Mouse (Mus musculus): Measurements from ENCODE around the gene Iqub. TPM values are rescaled to one million over a fixed set of nuclear protein-coding genes. Genes with fewer than 3 reads are reported as not detected.

Gene Iqub
- polyA plus RNA-seq, 1 experiment from 2014 or later = not detected

- H3K27ac ChIP-seq = no peak overlapping the region
- H3K4me1 ChIP-seq (replicated peaks) = no peaks in the 10 kb centered on the region
- H3K4me2 ChIP-seq (replicated peaks) = no peak overlapping the region
- no peak overlapping the region for H3K4me3 ChIP-seq (replicated peaks)
- no peaks in the 10 kb centered on the region for H3K27me3 ChIP-seq (replicated peaks)
- H3K36me3 ChIP-seq = no peaks in the 10 kb centered on the region
- 74% methylated on average over 22 of the region's 22 CpGs for WGBS
- no peaks in the 10 kb centered on the region for H3K9me3 ChIP-seq
- no peak overlapping the region for H3K9ac ChIP-seq
- no peak for ATAC-seq
Observed at GRCm38 (mm10) chr6:24451026-24451821, 63.6 kb downstream of the Iqub start.

DNA sequence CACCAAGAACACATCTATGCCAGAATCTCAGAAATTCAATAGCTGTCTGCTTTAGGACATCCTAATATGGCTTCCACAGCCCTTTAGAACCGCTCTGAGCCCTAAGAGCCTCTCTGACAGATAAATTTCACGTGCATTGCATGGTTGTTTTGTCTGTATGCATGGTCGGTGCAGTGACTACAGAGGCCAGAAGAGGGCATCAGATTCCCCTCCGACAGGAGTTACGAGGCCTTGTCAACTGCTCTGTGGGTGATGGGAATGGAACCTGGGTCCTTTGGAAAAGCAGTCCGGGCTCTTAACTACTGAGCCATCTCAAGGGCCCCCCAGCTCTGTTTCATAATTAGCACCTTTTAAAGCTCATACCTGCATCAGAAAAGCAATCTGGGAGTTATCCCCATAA is 64.6 kb downstream of the Iqub start:
- ATAC-seq = no peak
- no peak overlapping the region for H3K27ac ChIP-seq
- H3K4me2 ChIP-seq (replicated peaks) = no peak overlapping the region
- WGBS = 88% methylated on average over 6 of the region's 6 CpGs
- H3K4me1 ChIP-seq (replicated peaks) = no peaks in the 10 kb centered on the region
- no peak overlapping the region for H3K4me3 ChIP-seq (replicated peaks)
- no peaks in the 10 kb centered on the region for H3K9me3 ChIP-seq
- H3K9ac ChIP-seq = no peak overlapping the region
- no peaks in the 10 kb centered on the region for H3K36me3 ChIP-seq
- H3K27me3 ChIP-seq (replicated peaks) = no peaks in the 10 kb centered on the region

DNA sequence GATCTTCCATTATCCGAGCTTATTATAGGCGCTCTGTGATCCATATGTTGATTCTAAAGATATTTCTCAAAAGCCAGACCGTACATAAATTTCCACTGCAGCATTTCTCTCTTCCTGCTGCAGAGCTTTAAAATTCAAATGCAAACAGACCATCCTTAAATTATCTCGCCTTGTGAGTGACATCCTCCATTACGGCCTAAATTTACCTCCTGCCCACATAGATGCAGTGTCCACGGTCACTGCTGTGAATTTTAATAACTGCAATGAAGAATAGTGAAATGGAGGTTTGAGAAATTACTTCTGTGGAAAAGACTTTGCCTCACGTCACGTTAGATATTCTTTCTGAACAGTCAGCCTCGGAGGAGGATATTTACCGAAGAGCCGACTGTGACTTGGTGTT is 98.8 kb downstream of the Iqub start:
- WGBS = 81% methylated on average over 11 of the region's 11 CpGs

DNA sequence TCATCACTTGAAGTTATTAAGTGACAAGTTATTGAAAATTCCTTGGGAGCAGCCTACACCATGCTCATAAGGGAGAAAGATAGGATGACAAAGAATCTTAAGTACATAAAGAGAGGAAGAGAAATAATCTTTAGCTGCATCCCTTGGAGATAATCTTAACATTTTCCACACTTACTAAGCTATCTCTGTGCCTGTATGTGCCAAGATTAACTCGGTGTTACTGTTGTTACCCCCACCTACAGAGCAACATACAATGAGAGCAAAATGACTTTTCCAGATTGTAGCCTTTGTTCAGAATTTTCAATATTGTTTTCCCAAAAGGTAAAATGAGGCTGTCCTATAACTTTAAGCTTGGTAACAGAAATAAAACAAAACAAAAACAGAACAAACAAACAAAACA is 99.4 kb downstream of the Iqub start:
- H3K9me3 ChIP-seq = no peaks in the 10 kb centered on the region
- H3K4me3 ChIP-seq (replicated peaks) = no peak overlapping the region
- WGBS = 92% methylated on average over 1 of the region's 1 CpGs
- H3K4me2 ChIP-seq (replicated peaks) = no peak overlapping the region
- no peak overlapping the region for H3K9ac ChIP-seq
- H3K27ac ChIP-seq = no peak overlapping the region
- ATAC-seq = no peak
- no peaks in the 10 kb centered on the region for H3K36me3 ChIP-seq
- no peaks in the 10 kb centered on the region for H3K27me3 ChIP-seq (replicated peaks)
- no peaks in the 10 kb centered on the region for H3K4me1 ChIP-seq (replicated peaks)

More for the DNA sequence above, 98.8 kb downstream of the Iqub start:
- Histone ChIP-seq H3K27ac (no peak overlapping the region), H3K4me3 (replicated peaks) (no peak overlapping the region), H3K9me3 (no peaks in the 10 kb centered on the region), H3K36me3 (no peaks in the 10 kb centered on the region), H3K4me2 (replicated peaks) (no peak overlapping the region), H3K9ac (no peak overlapping the region), H3K27me3 (replicated peaks) (no peaks in the 10 kb centered on the region), H3K4me1 (replicated peaks) (no peaks in the 10 kb centered on the region)
- ATAC-seq = no peak

DNA sequence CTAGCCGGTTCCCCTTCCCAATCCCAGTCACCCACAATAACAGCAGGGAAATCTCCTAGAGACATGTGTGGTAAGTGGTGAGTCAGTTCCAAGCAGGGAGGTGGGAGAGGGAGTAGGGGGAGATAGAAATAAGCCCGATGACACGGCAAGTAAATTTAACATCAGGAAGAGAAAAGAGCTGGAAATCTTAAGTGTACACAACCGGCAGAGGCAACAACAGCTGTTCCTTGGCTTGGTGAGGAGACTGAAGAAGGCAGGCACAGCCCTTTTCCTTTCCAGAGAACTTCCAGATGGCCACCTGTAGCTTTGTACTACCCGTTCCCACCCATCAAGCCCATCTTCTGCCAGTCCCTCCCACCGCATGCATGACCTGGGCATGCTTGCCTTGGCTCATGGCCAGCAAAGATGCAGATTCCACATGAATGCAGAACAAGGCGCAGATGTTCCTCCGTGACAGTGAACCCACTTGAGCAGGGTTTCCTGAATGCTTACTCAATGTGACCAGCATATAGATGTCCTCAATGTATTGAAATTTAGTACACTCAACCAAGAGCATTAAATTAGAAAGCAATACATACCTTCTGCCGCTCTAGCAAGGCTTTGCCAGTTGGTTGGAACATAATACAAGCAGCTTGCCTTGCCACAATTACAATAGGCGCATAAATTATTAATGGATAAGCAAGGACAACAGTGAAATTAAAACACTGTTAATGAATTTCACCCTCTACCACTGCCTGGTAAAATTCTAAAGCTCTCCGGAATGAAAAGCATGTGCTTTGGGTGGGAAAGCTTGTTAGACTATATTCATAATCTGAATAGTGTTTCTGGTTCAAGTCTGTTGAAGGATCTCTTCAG is 106.1 kb downstream of the Iqub start:
- Histone ChIP-seq H3K27me3 (replicated peaks) (no peaks in the 10 kb centered on the region), H3K4me1 (replicated peaks) (no peaks in the 10 kb centered on the region), H3K36me3 (no peaks in the 10 kb centered on the region), H3K4me3 (replicated peaks) (no peak overlapping the region), H3K4me2 (replicated peaks) (no peak overlapping the region), H3K9me3 (no peaks in the 10 kb centered on the region), H3K9ac (no peak overlapping the region), H3K27ac (no peak overlapping the region)
- ATAC-seq = peak; percentile 43; the same call in 1 of the 2 replicates
- WGBS = 58% methylated on average over 11 of the region's 11 CpGs

DNA sequence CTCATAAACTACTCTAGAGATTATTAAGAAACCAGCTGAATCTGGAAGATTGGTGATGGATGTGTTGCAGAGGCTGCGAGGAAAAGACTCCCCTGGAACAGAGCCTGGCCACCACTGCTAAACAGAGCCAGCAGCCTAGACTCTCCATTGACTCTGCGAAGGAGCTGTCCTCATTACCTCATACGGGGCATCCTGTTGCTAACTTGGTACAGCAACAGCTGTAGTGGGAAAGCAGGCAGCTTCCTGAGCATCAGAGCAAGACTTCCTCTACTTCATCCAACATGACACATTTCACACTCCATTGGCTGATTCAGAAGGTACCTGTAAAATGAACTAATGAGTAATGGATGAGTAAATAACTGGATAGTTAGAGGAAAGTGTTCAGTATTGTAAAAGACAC is 107.1 kb downstream of the Iqub start:
- H3K36me3 ChIP-seq = no peaks in the 10 kb centered on the region
- WGBS = 55% methylated on average over 3 of the region's 3 CpGs

DNA sequence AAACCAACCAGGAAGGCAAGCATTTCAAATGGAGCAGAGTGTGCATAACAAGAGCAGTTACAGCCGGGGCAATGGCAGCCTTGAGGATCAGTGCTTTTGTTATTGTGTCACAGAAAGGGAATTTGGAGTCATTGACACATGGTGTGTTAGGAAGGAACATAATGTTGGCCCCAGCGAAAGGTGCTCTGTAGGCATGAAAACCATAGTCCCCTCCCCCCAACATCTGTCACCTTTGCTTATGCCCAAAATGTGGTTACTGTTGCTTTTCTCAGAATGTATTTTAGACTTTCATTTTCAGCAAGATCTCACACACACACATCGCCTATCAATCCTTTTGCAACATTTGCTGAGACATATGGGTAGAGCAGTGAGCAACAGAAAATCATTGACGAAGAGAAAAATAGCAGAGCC is 117.6 kb downstream of the Iqub start:
- Histone ChIP-seq H3K27me3 (replicated peaks) (no peaks in the 10 kb centered on the region), H3K36me3 (no peaks in the 10 kb centered on the region), H3K9ac (no peak overlapping the region), H3K27ac (no peak overlapping the region), H3K9me3 (no peaks in the 10 kb centered on the region), H3K4me2 (replicated peaks) (no peak overlapping the region), H3K4me1 (replicated peaks) (no peaks in the 10 kb centered on the region), H3K4me3 (replicated peaks) (no peak overlapping the region)
- WGBS = 82% methylated on average over 4 of the region's 4 CpGs
- no peak for ATAC-seq

More for the DNA sequence above, 107.1 kb downstream of the Iqub start:
- no peak overlapping the region for H3K4me2 ChIP-seq (replicated peaks)
- no peak overlapping the region for H3K4me3 ChIP-seq (replicated peaks)
- no peak for ATAC-seq
- H3K4me1 ChIP-seq (replicated peaks) = no peaks in the 10 kb centered on the region
- H3K27me3 ChIP-seq (replicated peaks) = no peaks in the 10 kb centered on the region
- no peaks in the 10 kb centered on the region for H3K9me3 ChIP-seq
- H3K27ac ChIP-seq = no peak overlapping the region
- H3K9ac ChIP-seq = no peak overlapping the region

Other genes with a start within 250 kb of the Iqub start
- 395 and 397 TPM in 2 replicates for gene Ndufa5, start 12.9 kb upstream of the Iqub start, polyA plus RNA-seq (2015; fragmentation: Nextera tagmentation; extraction: Ambion mirVana)
- not detected in 2 replicates for gene Asb15, start 13.1 kb upstream of the Iqub start, polyA plus RNA-seq (2015; fragmentation: Nextera tagmentation; extraction: Ambion mirVana)
- gene Lmod2, start 82.7 kb upstream of the Iqub start, polyA plus RNA-seq (2015; fragmentation: Nextera tagmentation; extraction: Ambion mirVana) = not detected in 2 replicates
- gene Wasl, start 149.9 kb upstream of the Iqub start, polyA plus RNA-seq (2015; fragmentation: Nextera tagmentation; extraction: Ambion mirVana) = 66.2 and 74.3 TPM in 2 replicates
- gene Hyal6, start 218.2 kb upstream of the Iqub start, polyA plus RNA-seq (2015; fragmentation: Nextera tagmentation; extraction: Ambion mirVana) = not detected in 2 replicates
- 0.05 TPM in 1 of 2 replicates, not detected in the other for gene Hyal4, start 233.3 kb upstream of the Iqub start, polyA plus RNA-seq (2015; fragmentation: Nextera tagmentation; extraction: Ambion mirVana)

Measured in intestine, embryonic 15.5 days (tissue).